Mouse (Mus musculus): Measurements from ENCODE around the gene Lgi4.
A peak's percentile ranks its signal among the peaks of the same experiment; 100 is the strongest.

Lgi4 gene

GRCm38 (mm10) chr7:31059108-31059507, at the start of gene Lgi4:
TSS of gene Lgi4 (plus strand) at chr7:31059342.
- DNase-seq (ENCODE audit: low spot score): peak; percentile 69

DNA sequence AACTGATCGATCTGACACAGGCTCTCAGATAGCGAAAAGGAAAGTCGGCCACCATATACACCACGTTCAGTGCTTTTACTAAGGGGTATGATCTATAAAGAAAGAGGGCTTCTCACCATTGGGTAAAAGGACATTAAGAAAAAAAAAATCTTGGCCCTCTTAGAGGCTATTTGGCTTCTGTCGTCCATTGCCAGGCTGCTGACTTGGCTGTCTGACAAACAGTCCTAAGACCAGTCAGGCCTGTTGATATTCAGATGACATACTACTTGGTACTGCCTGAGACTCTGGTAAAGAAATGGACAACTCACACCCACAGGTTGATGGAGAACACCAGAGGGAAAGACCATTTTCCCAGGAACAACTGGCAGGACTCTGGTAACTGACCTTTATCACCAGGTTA, 46.2 kb upstream of the Lgi4 start:
- DNase-seq (ENCODE audit: low spot score): no peak

DNA sequence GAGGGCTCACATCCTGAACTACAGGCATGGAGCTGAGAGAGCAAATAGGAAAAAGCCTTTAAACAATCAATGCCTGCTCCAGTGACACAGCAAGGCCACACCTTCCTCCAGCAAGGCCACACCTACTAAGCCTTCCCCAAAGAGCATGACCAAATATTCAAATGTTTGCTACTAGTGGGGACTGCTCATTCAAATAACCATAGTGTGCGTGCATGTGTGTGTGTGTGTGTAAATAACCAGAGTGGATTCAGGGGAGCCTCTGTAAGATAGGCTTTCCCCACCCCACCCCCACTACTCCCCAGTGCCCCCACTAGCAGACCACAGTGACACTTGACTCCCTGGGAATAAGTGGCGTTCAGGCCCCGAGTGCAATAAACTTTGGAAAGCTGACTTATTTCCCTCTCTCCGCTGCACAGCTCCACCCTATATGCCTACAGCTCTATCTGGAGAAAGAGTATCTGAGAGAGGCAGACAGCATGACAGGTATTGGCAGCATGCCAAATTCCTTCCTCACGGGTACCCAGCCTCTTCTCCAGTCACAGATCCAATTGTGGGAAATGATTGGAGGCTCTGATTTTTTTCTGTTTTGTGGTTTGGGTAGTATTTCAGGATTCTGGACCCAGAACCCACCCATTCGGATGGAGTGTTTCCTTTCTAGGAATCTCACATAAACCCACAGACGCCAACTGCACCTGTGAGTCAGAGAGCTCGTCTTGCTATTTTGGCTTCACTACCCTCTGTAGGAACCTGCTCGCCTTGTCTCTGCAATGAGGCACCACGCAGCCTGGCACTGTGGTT, 41.8 kb upstream of the Lgi4 start:
- no peak for DNase-seq (ENCODE audit: low spot score)

DNA sequence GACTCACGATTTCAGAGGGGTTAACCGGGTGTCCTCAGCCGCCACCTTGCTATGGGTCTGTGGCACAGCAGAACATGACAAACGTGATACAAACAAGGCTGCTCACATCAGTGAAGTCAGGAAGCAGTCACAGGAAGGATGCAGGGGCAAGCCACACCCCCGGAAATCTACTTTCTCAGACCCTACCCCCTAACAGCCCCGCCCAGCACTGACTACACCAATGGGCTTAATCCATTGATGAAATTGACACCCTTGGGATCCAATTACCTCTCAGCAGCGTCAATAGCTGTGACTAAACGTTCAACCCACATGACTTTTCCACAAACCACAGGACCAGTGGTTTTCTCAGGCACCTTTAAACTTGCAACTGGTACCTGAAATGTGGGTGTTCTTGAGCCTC, 30.5 kb upstream of the Lgi4 start:
- no peak for DNase-seq (ENCODE audit: low spot score)

DNA sequence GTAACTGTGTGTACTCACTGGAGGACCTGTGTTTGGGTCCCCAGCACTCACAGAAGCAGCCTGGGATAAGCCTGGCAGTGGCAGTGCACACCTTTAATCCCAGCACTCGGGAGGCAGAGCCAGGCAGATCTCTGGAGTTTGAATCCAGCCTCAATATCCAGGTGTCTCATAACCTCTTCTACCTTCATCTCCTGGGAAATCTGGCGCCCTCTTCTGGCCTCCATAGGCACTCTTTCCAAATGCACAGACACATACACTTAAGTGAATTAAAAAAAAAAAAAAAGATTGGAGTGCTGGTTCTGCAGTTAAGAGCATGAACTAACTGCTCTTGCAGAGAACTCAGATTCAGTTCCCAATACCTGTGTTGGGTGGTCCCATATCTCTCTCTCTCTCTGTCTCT, 28.4 kb upstream of the Lgi4 start:
- DNase-seq (ENCODE audit: low spot score): no peak

GRCm38 (mm10) chr7:31031731-31032130, 27.4 kb upstream of the Lgi4 start:
- no peak for DNase-seq (ENCODE audit: low spot score)

DNA sequence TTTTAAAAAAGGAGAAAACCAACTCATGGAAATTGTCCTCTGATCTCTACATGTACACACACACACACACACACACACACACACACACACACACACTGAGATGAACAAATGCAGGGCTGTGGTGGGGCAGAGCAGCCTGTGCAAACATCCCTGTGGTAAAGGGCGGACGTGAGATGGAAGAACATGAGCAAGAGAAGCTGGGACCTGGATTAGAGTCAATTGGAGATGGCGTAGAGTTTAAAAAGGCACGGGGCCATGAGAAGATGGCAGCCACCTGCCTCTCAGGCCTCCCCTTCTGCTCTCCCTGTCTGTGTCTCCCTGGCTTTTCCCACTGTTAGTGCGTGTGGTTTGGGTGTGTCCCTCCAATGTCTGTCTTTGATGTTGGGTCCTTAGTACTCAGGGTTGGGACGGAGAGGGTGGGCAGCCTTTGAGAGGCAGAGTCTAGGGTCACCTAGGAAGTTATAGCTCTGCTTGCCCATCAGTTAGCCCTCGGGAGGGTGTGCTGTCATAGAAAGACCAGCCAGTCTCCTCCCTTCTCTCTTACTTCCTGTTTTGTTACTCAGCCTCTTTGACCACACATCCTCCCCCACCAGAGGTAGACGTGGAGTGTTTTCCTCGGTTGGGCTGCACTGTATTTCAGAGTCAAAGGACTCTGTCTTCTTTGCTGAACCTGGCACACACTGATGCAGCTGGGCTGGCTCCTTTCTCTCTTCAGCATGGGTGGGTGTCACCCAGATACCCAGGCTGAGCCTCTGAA, 25.6 kb upstream of the Lgi4 start:
- DNase-seq (ENCODE audit: low spot score): no peak

DNA sequence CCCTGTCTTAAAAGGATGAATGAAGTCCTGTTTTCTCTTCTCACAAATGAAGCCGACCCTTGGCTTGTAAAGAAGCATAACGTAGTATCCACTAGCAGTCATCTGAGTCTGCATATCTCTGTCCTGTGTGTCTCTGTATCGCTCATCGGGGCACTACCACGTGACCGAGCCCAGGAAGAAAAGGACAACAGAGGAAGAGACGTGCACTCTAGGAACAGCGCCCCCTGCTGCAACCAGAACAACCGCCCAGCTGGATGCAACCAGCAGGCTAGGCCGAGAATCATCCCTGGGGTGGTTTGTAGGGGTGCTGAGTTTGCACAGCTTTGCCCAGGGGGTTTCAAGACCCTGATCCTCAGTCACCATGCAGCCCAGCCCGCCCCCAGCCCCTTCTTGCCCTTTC, 24.4 kb upstream of the Lgi4 start:
- no peak for DNase-seq (ENCODE audit: low spot score)

DNA sequence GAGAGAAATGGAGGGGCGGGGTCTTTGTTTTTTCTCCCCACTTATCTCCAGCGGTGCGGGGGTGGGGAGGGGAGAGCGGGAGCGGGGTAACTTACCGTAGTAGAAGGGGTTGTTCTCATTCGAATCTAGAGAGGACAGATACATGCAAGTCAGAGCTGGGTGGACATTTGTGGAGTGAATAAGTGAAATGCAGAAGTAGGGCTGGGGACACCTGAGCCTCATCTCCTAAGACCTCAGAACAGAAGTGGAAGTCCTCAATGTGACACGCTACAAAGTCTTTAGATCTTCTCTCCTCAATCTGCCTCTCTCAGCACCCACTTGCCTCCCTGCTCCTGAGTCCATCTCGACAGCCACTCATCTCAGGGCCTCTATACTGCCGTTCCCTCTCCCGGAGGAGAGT, 23.9 kb upstream of the Lgi4 start:
- no peak for DNase-seq (ENCODE audit: low spot score)

DNA sequence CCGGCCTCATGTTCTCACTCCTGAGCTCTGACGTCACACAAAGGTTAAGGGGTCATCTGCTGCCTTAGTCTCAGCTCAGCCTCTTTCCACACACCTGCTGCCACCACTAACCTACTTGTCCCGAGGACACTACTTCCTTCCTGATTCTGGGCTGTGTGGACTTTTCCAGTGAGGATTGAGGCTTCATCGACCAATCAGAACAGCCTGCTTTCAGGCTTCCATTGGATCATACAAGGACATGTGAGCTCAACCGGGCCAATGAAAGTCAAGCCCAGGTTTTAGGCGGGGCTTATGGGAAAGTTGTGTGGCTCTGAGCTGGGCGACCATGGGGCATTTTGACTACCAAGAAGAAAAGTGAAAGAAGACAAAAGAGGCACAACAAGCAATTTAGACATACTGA, 22.2 kb upstream of the Lgi4 start:
- DNase-seq (ENCODE audit: low spot score): no peak

- no peak for DNase-seq (ENCODE audit: low spot score)
These were observed 21.5 kb upstream of the Lgi4 start for GRCm38 (mm10) chr7:31037675-31038074.

- no peak for DNase-seq (ENCODE audit: low spot score)
These were observed 20.1 kb upstream of the Lgi4 start for GRCm38 (mm10) chr7:31039011-31039410.

DNA sequence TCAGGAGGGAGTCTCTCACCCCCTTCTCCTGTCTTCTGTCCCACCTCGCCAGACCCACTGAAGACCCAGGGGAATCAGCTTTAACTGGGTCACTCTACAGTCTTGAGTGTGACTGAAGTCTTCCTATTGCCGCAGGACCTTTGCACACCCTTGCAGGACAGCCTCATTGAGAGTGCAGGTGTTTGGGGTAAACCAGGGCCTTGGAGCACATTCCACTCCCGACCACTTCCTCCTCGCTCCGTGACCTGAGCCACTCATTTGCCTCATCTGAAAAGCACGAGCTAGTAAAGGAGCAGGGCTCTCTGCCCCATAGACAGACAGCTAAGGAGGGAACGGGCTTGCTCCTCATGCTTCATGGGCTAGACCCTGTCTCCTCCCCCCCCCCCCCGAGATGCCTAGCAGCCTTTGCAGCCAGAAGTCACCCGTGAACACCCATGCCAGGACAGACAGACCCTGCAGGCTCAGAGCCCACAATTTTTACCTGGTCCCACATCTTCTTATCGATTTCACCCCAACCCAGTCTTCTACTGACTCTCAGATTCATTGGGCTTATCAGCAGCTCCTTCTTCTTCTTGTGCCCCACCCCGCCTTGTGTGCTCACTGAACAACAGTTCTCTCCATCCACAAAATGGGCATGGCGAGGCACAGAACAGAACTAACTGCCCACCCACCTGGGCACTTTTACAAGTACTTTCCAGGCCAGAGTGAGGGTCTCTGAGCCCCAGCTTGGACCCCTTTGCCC, 18.7 kb upstream of the Lgi4 start:
- DNase-seq (ENCODE audit: low spot score): no peak

DNA sequence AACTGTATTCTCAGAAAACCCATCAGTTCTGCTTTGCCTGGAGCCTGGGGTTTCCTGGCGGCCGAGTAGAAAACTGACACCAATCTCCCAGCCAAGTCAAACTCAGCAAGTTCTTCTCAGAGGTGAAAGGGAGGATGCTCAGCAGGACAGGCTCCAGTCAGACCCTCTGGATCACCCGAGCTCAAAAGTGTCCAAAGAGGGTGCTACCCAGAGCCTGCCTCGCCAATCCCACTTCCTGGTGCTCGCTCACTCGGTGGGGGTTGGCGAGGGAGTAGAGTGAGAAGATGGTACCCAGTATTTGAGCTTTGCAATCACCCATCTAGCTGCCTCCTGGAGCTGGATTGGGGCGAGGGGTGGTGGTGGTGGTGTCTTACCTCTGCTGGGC, 18.1 kb upstream of the Lgi4 start:
- DNase-seq (ENCODE audit: low spot score): no peak

DNA sequence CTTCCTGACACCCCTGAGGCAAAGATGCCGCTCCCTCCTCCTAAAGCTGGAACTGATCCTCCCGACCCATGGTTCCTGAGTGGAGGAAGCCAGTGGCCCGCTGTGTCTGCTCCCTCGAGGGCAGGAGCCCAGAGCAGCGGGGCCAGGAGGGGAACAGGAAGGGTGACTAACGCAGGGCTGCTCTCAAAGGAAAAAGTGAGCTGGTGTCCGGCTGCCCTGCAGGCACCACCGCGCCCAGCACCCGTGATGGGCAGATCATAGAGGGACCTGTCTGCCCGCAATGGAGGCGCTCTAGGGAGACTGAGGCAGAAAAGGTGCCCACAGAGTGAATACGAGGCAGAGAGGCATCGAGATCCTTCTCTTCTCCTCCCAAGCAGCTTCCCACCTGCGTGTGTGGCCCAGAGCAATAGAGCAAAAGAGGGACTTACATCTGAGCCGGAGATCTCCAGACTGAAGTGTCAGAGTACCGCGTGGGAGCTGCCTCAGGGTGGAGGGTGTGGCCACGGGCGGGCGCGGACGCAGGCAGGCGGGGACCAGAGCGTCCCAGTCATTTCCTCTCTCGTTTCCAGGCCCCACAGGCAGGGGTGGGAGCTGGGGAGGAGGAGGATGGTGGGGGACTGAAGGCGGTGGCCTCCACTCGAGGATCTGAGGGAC, 17.4 kb upstream of the Lgi4 start:
- no peak for DNase-seq (ENCODE audit: low spot score)

- DNase-seq (ENCODE audit: low spot score): no peak
These were observed 16.7 kb upstream of the Lgi4 start, which contains the start of gene Fxyd5 for GRCm38 (mm10) chr7:31042431-31042910. TSS of gene Fxyd5 (minus strand) at chr7:31042481.

DNA sequence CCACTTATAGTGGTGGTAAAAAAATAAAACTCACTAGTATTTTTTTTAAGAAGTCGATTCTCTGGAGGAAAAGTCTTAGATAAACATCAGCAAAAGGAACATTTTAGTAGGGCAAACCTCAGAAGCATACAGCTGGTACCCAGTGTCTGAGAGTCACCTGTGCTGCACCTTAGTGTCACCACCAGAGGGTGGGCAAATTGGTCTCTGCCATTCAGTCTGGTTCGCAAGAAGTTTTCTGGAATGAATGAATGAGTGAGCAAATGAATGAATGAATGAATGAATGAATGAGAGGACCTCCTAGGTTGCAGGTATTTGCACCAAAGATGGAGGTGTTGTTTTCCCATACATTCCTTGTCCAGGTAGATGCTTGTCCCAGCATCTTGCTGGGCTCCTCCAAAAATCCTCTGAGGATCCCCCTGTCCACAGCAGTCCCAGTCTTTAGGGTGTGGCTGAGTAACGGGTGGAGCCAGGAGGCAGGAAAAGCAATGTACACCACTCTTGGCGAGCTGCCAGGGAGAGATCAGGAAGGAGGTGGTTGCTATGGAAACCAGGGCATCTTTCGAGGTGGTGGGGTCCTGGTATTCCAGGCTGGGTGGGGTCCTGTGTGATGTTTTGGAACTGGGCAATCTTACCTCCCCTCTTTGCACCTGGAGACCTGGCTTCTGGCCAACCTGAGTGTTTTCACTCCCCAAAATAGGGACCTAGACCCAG, 9.9 kb upstream of the Lgi4 start:
- no peak for DNase-seq (ENCODE audit: low spot score)

DNA sequence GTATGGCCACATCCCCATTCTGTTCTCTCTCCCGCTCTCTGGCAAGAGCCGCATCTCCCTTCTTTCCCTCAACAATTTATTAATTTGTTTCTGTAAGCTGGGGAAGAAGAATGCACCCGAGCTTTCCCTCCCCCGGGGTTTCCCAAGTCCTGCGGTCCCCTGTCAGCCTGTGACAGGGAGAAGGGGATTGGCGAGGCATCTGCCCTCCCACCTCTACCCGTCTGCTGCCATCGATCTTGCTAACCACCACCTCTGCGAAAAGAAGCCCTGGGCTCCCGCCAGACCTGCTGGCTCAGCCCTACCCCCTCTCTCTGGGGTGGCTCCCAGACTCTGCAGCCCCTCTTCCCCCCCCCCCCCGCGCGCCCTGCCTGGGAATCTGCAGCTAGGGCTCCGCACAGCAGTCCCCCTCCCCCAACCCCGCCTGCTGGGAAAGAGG, 9.3 kb upstream of the Lgi4 start:
- no peak for DNase-seq (ENCODE audit: low spot score)

- no peak for DNase-seq (ENCODE audit: low spot score)
These were observed 8.7 kb upstream of the Lgi4 start for GRCm38 (mm10) chr7:31050487-31050886.

DNA sequence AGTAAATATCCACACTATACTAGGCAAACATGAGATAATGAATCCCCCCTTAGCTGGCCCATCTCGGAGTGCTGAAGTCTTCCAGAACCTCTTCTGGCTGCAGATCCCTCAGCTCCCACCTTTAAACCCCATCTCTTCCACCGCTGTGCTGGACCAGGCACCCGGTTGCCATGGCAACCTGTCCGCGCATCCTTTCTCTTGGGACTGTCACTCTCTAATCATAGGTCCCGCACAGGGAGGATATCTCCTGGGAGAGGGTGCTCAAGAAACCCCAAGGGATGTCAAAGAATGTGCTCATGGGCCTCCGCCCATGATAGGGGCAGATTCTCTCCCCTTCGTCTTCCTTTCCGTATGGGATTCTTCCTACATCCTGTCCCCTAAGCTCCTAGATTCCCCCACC, 8.2 kb upstream of the Lgi4 start:
- no peak for DNase-seq (ENCODE audit: low spot score)

DNA sequence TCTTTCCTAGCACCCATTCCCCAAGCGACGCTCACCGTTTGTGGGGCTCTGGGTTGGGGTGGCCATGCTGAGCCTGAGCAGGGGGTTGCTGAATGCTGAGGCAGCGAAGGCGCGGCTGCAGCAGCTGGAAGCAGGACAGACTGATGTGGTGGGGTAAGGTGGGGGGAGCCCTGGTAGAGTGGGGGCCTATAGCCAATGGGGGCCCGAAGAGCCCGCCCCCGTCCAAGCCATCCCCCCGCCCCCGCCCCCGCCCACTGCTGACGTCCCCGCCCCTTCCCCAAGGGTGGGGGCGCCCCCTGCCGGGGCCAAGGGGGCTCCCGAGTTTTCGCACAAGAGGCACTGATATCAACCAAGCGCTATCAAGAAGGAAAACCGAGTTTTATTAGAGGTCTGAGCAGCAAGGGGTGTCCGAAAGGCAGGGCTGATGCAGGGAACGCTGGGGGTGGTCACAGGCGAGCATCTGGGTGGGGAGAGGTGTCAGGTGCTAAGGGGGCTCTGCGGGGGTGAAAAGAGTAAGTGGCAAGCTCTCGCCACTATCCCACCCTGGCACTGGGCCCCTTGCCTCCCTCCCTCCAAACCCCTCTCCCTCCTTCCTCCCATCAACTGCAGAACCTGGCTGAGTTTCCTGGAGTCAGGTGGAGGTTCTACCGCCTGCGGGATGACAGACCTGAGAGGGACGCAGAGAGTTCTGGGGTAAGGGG, 7.7 kb upstream of the Lgi4 start, which contains the start of gene Fxyd7:
Gene Fxyd7, minus strand, starts transcription at position 147 of the 701 bp plus-strand sequence.
- DNase-seq (ENCODE audit: low spot score): no peak

Measured in yolk sac, embryonic 10.5 days (tissue).